Mouse (Mus musculus) liver, adult 2 months (tissue): Measurements from ENCODE around the gene Sirt6.

Experiments
- CTCF ChIP-seq: fragments of 200-500 bp; IDR thresholded peaks from 2 replicates; pipeline ENCODE4 v1.5.1; 2011; ENCODE audit warnings: low read depth, low read length, control low read depth
- POLR2A ChIP-seq: fragments of 200-500 bp; IDR thresholded peaks from 2 replicates; pipeline ENCODE4 v1.6.1; 2011; ENCODE audit warnings: low read length, control low read depth; ENCODE audit not compliant: insufficient read depth; ENCODE audit errors: extremely low read depth

DNA sequence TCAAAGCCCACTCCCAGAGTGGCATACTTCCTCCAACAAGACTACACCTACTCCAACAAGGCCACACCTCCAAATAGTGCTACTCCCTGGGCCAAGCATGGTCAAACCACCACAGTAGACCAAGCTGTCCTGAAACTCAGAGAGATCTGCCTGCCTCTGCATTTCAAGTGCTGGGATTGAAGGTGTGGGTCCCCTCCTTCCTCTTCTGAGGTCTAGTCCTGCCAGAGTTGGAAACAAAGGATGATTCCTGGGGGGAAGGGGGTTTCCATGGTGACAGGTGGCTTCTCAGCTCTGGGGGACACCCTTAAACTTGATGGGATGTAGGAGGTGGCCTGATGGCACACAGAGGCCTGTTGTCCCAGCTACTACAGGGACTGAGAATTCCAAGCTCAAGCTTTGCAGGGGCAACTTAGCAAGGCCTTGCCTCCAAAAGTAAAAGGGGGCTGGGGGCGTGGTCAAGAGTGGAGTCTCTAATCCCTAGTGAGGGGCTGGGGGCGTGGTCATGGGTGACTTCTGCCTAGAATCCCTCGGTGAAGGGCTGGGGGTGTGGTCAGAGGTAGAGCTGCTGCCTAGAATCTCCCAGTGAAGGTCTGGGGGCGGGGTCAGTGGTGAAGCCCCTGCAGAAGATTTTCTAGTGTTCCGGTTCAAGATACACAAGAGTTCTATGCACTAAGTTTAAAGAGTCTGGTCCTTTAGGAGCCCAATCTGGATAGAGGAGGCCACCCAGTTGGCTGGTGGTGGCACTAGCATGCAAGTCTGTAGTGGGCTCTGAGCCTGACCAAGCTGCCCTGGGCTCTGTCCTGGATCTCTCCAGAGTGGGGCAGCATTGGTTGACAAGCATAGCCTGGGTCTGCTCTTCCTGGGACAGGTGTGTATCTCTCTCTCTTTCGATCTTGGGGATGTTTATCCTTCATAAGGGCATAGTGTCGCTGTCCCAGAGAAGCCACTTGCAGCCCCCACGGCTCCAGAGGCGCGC lies 53.2 kb downstream of the Sirt6 start, which contains the start of gene Tle2:
- peak; percentile 29 for TF ChIP-seq CTCF
- TF ChIP-seq POLR2A = no peak
